Mouse (Mus musculus) kidney, adult 9 months (tissue): ENCODE measurements around the gene Cdc42ep4.

ENCODE experiments used
- DNase-seq: peaks from one replicate; pipeline ENCODE4 v3.0.0; 2022

Gene Cdc42ep4

DNA sequence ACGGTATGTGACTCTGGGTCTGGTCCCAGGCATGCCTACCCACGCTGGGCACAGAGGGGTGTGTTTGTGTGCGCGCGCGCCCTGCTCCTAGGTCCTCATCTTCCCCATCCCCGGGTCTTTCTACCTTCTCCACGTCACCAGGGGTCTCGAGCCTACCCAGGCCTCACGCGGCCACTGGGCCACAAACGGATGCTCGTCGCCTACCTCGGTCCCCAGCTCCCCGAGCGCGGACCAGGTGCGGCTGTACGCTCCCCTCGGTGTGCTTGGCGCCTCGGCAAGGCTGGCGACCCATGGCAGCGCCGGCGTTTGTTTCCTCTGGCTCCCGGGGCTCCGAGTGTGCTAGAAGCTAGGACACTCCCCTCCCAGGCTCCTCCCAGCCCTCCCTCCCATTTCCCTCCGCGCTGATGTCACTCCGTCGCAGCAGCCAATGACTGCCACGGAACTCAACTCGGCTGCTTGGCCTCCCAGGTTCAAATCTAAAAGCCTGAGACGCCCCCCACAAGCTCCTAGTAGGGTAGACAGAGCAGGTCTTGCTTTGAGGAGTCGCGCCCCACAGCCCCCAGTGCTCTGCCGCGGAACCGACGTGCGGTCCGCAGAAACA, at the start of gene Cdc42ep4:
Cdc42ep4 (minus strand) TSS at position 398 of the 601 bp plus-strand sequence.
- peak; percentile 78 for DNase-seq

DNA sequence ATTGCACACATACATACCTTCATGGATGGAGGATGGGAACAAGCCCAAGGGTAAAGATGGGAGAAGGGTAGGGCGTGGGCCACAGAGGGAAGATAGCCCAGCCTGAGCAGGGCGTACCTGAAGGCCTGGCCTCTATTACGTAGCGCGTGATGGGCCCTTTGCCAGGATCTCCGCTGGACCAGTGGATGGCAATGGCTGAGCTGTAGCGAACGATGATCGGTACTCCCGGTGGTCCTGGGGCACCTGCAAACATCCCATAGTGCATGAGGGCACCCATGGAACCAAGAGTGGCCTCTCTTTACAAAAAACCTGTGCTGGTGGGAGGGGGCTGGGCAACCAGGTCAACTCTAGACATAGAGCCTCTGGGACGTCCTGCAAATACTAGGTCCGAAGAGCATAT, 48.3 kb upstream of the Cdc42ep4 start:
- no peak for DNase-seq

DNA sequence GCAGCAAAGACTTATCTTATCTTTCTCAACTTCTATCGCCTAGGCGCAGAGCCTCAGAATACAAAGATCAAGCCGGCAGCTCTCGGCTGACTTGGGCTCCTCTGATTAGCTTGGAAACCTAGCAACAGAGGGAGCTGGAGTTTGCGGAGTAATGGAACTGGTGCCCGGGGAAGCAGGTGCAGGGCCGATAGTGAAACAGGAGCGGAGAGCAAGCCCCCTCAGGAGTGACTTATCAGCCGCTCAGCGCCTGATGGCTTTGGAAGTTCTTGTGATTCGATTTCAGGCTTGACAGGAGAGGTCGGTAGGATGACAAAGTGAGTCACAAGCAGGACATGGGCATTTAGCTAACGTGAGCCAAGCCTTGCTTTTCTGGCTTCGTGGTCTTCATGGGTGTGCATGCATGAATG, 47.4 kb upstream of the Cdc42ep4 start:
- no peak for DNase-seq

DNA sequence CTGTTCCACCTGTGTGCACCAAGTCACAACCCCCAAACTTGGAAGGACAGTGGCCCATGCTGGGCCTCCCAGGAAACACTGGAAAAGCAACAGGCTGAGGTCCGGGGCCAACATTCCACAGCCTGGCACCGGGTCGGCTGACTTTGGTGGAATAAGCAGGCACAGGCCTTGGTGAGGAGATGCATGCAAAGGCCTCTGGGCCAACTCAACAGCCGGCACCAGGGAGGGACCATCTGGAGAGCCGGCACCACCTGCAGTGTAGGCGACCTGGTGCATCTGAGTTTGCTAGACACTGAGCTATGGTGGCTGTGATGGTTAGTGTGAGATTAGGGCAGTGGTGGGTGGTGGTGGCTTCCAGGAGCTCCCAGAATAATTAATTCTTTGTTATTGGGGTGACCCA, 46.3 kb upstream of the Cdc42ep4 start:
- no peak for DNase-seq

DNA sequence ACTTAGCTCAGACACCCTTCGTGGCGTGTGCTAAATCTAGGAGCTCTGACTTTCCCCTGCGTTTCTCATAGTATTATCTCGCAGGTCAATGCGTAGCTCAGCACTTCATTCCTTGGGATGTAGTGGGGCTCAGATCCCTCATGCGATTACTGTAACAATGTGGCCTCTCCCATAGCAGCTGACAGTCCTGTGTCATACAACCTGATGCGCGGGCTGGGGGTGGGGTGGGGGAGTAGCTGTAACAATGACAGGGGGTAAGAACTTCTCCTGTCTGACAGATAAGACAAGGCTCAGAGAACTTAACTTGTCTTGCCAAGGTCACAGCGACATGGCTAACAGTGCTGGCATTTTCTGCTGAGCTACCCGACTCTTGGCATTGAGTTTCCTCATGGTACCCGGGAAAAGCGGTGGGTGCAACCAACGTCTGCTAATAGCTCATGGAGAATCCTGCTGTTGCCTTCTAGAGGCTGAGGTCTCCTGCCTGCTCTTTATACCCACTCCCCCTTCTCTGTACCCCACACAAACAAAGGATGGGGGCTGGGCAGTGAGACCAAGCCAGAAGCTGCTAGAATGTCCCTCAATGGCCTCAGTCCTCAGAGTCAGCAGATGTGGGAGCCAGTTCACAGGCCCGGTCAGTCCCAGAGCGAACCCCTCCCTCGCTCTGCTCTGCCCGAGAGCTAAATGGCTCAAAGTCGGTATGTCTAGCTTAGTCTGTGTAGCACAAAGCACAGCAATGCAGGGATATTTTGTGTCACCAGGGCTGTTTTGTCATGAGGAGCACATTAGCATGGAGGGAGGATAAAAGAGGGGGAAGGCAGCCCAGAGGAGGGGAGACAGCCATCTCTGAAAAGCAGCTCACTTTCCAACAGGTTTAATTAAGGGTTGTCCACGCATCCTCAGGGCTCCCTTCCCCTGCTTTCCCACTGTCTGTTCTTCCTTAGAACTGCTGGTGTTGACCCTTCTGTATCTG, 45.6 kb upstream of the Cdc42ep4 start:
- no peak for DNase-seq

DNA sequence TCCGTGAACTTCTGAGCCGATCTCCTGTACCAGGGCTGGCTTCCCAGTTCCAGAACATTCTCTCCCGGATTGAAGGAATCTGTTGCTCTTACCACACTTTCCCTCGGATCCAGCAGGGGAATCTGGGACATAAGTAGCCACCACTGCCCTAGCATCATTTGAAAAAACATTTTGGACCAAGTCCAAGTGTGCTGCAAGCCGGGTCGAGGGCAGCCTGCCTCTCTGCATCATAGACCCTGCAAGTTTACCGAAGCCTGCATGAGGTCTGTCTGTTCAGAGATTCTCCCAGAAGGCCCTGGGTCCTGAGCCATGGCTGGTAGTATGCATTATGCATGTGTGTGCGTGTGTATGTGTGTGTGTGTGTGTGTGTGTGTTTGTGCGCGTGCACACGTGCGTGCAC, 44.2 kb upstream of the Cdc42ep4 start:
- no peak for DNase-seq

- DNase-seq = no peak
Observed at GRCm38 (mm10) chr11:113791357-113792215, 39.9 kb upstream of the Cdc42ep4 start.

- no peak for DNase-seq
Observed at GRCm38 (mm10) chr11:113789101-113789500, 37.4 kb upstream of the Cdc42ep4 start.

GRCm38 (mm10) chr11:113788183-113788789, 36.6 kb upstream of the Cdc42ep4 start:
- DNase-seq = peak; percentile 63

DNA sequence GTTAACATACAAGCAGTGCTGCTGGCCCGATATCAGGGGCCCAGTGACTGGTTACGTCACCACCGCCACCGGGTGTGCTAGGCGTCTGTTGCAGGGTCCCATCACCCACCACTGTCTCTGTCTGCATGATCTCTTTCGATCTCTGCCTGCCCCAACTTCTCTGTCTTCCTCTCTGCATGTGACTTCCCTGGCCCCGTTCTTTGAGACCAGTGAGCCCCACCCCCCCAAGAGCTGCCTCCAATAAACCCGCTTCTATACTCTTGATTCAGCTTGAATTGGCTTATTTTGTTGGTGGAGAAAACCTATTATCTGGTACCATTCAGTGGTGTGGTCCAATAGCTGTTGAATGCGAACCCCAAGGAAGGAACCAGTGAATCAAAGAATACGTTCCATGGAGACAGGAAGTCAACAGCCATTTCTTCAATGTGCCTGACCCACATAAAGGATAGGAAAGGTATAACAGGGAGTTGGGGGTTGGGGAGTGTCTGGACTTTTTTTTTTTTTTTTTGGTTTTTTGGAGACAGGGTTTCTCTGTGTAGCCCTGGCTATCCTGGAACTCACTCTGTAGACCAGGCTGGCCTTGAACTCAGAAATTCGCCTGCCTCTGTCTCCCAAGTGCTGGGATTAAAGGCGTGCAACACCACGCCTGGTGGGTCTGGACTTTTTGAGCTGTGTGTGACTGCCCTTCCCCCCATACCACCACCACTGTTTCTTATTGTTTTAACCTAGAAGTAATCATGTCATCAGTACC, 35.9 kb upstream of the Cdc42ep4 start:
- DNase-seq = no peak

- no peak for DNase-seq
Observed at GRCm38 (mm10) chr11:113787009-113787408, 35.3 kb upstream of the Cdc42ep4 start.

- no peak for DNase-seq
Observed at GRCm38 (mm10) chr11:113786395-113786794, 34.7 kb upstream of the Cdc42ep4 start.

GRCm38 (mm10) chr11:113785406-113786171, 33.9 kb upstream of the Cdc42ep4 start:
- no peak for DNase-seq

DNA sequence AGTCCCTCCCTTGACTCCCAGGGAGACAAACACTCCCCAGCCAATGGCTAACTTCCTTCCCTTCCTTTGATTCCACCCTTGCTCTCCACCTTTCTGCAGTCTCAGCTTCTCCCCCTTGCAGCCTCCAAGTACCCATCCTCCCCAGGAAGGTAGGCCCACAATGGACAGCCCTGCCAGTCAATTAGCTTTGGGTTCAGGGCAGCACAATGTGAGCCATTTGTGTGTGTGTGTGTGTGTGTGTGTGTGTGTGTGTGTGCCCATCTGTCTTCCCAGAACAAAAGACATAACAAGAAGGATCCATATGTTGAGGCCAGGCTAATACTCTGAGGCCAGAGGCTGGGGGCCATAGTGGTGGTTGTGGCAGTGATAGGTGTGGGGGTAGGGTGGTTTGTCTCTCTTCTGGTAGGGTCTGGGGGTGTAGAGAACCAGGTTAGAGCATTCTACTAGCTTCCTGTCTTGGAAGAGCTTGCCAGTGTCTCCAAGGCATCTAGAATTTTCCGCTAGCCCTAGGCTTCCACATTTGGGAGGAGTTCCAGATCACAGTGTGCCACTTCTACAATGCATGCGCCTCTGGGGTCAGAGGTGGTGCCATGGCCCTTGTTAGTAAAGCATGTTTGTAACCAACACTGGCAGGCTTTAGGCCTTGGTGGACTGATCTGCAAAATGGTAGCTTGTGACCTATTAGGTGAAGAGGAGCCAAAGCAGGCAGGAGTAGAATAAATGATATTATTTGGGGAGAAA, 33.1 kb upstream of the Cdc42ep4 start:
- no peak for DNase-seq

GRCm38 (mm10) chr11:113782496-113782895, 30.8 kb upstream of the Cdc42ep4 start:
- no peak for DNase-seq

GRCm38 (mm10) chr11:113782006-113782405, 30.3 kb upstream of the Cdc42ep4 start:
- DNase-seq = no peak

GRCm38 (mm10) chr11:113779680-113780041, 28.0 kb upstream of the Cdc42ep4 start:
- DNase-seq = no peak

DNA sequence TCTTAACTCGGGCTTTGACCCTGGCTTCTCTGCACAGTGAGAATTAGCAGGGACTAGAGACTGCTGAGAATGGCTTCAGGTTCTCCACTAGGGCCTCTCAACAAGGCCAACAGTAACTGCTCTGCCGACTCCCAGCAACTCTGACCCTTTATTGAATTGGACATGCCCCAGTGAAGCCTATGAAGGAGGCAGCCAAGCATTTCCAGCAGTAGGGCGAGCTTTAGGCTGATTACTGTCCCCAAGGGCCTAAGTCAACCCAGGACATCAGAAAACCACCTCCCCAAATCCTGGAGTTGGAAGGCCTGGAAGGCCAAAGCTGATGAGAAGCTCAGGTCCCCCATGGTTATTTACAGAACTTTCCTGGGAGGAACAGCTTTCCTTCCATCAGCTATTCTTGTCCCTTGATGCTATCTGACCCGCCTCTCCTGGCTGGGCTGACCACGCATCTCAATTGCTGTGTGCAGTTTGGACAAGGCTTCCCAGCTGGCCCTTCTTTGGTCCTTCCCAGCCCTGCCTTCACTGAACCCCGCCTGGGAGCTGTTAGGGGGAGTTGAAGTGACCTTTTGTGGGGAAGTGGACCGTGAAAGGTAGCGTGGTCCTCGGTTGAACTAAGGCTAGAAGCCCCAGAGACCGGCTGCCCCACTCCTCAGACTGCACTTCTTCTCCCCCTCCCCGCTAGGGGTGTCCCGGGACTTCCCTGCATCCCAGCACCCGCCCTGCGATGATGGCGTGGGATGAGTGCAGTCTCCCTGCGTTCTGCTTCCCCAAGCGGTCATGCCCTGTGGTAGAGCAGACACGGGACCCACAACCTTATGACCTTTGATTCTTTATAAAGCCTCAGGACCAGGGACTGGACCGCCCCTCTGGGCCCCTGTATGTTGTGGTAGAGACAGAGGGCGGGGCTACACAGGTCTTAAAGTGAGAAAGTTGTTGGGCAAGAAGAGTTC, 27.3 kb upstream of the Cdc42ep4 start:
- no peak for DNase-seq

- DNase-seq = no peak
Observed at GRCm38 (mm10) chr11:113777878-113778464, 26.3 kb upstream of the Cdc42ep4 start.
